Mouse (Mus musculus) erythroblast, adult 5-6 weeks (primary cell): Measurements from ENCODE around the gene Srp72. TPM values are rescaled to one million over a fixed set of nuclear protein-coding genes. Genes with fewer than 3 reads are reported as not detected.
"Not testable (repeated sequence)": the region's sequence is repeated elsewhere in the genome, so short reads cannot be mapped to it uniquely, and the experiment has no call there.

Experiments
- ATAC-seq: replicated peaks from 2 replicates; pipeline ENCODE4 v1.8.0; 2016; ENCODE audit warnings: moderate number of reproducible peaks, mild to moderate bottlenecking, moderate TSS enrichment, inconsistent platforms; ENCODE audit not compliant: poor library complexity, low FRiP score, severe bottlenecking
- total RNA-seq, 2 experiments: library from RNA; stranded (forward) in 1 of 2; stranded (reverse) in 1 of 2; fragments of 150-400 nt in 1 of 2; fragments of 200-764, 138-1000 nt in 1 of 2; gene quantifications; 2 replicates each; pipeline versions ENCODE4 v1.2.3 to v1.2.4; 2015 to 2017; ENCODE audit warnings: low replicate concordance in 2 of 2

Srp72 gene
- total RNA-seq, 2 experiments from 2014 or later, result 26.3 to 40.6 TPM

DNA sequence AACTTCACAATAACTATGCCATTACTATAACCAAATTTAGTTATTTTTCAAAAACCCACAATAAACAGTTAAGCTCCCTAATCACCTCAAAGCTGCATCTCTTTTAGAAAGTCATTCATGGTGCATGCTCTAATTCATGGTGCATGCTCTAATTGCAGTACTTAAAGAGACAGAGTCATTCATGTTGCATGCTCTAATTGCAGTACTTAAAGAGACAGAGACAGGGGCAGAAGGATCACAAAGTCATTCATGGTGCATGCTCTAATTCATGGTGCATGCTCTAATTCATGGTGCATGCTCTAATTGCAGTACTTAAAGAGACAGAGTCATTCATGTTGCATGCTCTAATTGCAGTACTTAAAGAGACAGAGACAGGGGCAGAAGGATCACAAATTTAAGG is 60.6 kb downstream of the Srp72 start:
- ATAC-seq, result not testable (repeated sequence)

DNA sequence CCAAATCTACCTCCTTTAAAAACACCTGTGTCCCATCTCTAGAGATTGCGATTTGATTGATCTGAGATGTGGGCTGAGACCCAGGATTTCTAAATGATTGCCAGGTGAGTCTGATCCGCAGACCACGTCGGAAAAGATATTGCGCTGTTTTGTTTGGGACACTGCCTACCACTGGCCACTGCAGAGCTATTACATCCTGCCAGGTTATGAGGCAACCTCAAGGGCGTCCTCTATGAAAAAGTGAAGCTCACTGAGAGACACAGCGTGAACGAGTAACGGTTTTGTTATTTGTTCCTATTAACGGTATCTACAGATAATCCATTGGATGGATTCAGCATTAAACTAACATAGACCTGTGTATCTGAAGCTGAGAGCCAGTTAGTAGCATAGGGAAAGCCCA is 64.0 kb downstream of the Srp72 start:
- ATAC-seq, result no peak

DNA sequence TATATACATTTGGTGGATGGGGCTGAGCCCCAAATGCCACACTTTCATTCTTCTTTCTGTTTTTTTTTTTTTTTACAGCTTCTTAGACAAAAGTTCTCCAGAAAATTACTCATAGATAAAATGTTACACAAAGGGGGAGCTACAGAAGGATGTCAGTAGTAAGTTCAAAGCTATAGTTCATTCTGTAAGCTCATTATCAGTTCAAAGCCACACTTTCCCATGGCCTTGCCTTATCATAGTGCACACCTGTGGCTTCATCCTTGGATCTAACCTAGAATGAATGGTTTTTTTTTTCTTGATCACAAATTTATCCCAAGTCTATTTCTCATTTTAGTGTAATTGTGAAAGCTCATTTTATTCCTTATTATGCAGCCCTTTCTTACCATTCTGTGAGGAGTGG is 64.9 kb downstream of the Srp72 start:
- ATAC-seq, result no peak

- ATAC-seq, result no peak
Measured at GRCm38 (mm10) chr5:77044362-77044761, 69.9 kb downstream of the Srp72 start.

Other genes starting within 250 kb of the Srp72 start
- gene Aasdh, start 69.2 kb upstream of the Srp72 start, total RNA-seq (2015; ENCODE audit: low replicate concordance), result 4.2 TPM in 2 replicates
- 3.6 and 13.5 TPM in 2 replicates for gene Aasdh, start 69.2 kb upstream of the Srp72 start, total RNA-seq (2017; ENCODE audit: low replicate concordance)
- 72.1 and 74.2 TPM in 2 replicates for gene Paics, start 23.4 kb upstream of the Srp72 start, total RNA-seq (2015; ENCODE audit: low replicate concordance)
- gene Paics, start 23.4 kb upstream of the Srp72 start, total RNA-seq (2017; ENCODE audit: low replicate concordance), result 55.9 and 80.4 TPM in 2 replicates
- 9.8 and 13.3 TPM in 2 replicates for gene Ppat, start 23.1 kb upstream of the Srp72 start, total RNA-seq (2015; ENCODE audit: low replicate concordance)
- gene Ppat, start 23.1 kb upstream of the Srp72 start, total RNA-seq (2017; ENCODE audit: low replicate concordance), result 12.0 and 12.8 TPM in 2 replicates
- not detected in 2 replicates for gene Arl9, start 29.4 kb downstream of the Srp72 start, total RNA-seq (2015; ENCODE audit: low replicate concordance)
- not detected in 2 replicates for gene Arl9, start 29.4 kb downstream of the Srp72 start, total RNA-seq (2017; ENCODE audit: low replicate concordance)
- gene Thegl, start 41.3 kb downstream of the Srp72 start, total RNA-seq (2015; ENCODE audit: low replicate concordance), result 0.84 TPM in 1 of 2 replicates, not detected in the other
- not detected in 2 replicates for gene Thegl, start 41.3 kb downstream of the Srp72 start, total RNA-seq (2017; ENCODE audit: low replicate concordance)
- 11.3 TPM in 1 of 2 replicates, not detected in the other for gene Hopx, start 140.4 kb downstream of the Srp72 start, total RNA-seq (2015; ENCODE audit: low replicate concordance)
- 3.3 and 6.4 TPM in 2 replicates for gene Hopx, start 140.4 kb downstream of the Srp72 start, total RNA-seq (2017; ENCODE audit: low replicate concordance)
- not detected in 2 replicates for gene Spink2, start 236.8 kb downstream of the Srp72 start, total RNA-seq (2015; ENCODE audit: low replicate concordance)
- gene Spink2, start 236.8 kb downstream of the Srp72 start, total RNA-seq (2017; ENCODE audit: low replicate concordance), result not detected in 2 replicates